Mouse (Mus musculus) brown adipose tissue, adult 24 weeks (tissue): ENCODE measurements around the gene Trim59. TPM values are rescaled to one million over a fixed set of nuclear protein-coding genes. Genes with fewer than 3 reads are reported as not detected.

Source experiments
- H3K27ac ChIP-seq: fragments of 200-500 bp; replicated peaks from 2 replicates; pipeline ENCODE4 v1.5.1; 2012; ENCODE audit warnings: low read depth, mild to moderate bottlenecking, low read length
- H3K4me1 ChIP-seq: fragments of 200-500 bp; 2 replicates; pipeline ENCODE4 v1.6.1; 2012; ENCODE audit warnings: low read length, mixed read lengths; ENCODE audit not compliant: control insufficient read depth, insufficient read depth, insufficient read length
- H3K4me3 ChIP-seq: fragments of 200-500 bp; 2 replicates; pipeline ENCODE4 v1.5.1; 2012; ENCODE audit warnings: low read depth, mild to moderate bottlenecking, low read length, moderate library complexity; ENCODE audit not compliant: insufficient read depth
- polyA plus RNA-seq: library from polyadenylated mRNA; stranded (reverse); fragments of >200 nt; gene quantifications from 2 replicates; pipeline ENCODE4 v1.2.4, GENCODE M21; 2012; ENCODE audit not compliant: missing spikeins, insufficient read depth, insufficient read length

Gene Trim59
- not detected in 2 replicates for polyA plus RNA-seq

DNA sequence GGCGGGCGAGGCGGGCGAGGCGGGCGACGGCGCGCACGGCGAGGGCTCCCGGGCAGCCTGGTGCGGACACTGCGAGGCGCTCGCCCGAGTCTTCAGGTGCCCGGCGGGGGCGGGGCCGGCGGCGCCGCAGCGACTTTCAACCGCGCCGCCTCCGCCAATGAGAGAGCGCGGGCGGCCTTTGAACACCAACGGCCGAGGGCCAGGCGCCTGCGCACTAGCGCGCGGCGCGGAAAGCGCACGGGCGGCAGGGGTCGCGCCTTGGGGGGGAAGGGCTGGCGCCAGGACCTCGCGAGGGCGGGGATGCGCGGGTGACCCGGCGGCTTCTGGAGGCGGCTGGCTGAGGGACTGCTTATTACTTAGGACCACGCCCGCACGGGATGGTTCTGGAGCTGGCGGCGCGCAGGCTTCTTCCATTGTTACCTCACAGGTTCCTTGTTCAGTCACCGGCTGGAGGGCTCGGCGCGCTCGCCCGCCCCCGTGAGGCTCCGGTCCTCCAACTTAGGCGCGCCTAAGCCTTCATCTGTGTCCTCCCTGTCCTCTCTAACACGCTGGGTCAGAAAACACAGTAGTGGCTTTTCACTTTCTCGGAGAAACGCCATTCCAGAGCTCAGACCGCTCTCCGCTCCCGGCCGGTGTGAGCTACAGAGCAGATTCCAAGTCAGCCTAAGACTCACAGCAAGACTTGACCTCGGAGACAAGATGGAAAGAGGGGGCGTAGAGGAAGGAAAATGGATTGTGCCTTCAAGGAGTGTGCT, at the start of gene Trim59:
TSS of gene Trim59 (minus strand) at position 111 of the 755 bp plus-strand sequence.
- Histone ChIP-seq H3K4me1 (no peaks in the 10 kb centered on the region), H3K27ac (0 out of 2 replicates have a peak within 1 kb of the TSS, but pooled peaks have one; percentile 11), H3K4me3 (peak within 1 kb of the TSS; percentile 86)

DNA sequence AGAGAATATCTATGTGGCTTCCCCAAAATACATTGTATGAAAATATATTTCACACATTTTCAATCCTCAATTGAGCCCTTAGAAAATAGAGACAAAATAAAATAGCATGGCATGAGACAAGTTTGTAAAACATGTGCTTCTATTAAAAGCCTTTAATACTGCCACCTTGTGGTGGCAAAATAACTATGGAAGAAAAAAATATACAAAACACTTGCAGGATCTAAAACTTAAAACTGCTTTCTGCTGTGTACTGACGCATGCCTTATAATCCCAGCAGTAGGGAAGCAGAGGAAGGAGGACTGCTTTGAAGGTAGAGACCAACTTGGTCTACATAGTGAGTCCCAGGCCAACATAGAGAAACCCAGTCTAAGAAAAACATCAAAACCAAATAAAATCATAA, 19.4 kb upstream of the Trim59 start:
- Histone ChIP-seq H3K4me1 (no peaks in the 10 kb centered on the region), H3K4me3 (no peak overlapping the region), H3K27ac (no peak overlapping the region)

DNA sequence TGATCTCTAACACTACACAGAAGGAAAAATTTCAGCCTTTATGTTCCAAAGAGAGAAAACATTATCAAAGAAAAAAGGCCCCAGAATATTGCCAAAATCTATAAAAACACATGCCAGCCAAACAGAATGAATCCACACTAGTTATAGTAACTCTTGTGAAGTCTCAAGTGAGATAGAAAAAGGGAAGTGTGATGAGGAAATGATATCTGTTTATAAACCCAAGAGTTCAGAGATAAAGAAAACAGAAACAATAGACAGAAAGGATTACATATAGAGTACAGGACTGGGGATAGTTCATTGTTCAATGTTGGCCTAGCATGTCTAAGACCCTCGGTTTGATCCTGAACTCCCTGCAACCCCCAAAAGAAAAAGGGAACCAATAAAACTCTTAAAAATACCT, 18.2 kb upstream of the Trim59 start:
- Histone ChIP-seq H3K27ac (no peak overlapping the region), H3K4me1 (no peaks in the 10 kb centered on the region), H3K4me3 (no peak overlapping the region)

DNA sequence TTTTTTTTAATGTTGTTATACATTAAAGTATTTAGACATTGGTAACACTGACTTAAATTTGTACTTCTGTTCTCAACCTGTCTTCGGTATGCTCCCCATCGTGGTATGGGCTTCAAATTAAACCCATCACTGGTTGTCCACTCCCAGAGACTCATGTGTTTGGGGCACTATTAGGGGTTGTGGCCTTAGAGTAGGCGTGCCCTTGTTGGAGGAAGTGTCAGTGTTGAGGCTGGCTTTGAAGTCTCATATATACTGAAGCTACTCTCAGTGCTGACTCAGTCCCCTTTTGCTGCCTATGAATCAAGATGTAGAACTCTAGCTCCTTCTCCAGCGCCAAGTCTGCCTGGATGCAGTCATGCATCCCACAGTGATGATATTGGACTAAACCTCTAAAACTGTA, 16.1 kb upstream of the Trim59 start:
- Histone ChIP-seq H3K4me1 (no peaks in the 10 kb centered on the region), H3K27ac (no peak overlapping the region), H3K4me3 (no peak overlapping the region)

DNA sequence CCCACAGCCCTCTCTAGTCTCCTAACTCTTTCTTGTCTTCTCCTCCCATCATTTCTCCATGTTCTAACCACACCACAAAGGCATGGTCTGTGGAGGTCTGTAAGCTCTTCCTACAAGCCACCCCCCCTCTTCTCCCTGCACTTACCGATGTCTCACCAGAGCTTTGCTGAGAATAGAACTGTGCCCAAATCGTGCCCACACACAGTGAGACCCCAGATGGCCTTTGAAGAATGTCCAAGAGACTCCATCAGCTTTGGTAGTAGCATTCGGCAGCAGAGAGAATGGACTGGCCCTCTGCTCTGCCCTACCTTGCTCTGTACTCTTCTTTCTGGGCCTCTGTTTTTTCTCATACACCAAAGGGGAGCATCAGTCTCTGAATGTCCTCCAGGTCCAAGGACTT, 11.3 kb upstream of the Trim59 start:
- Histone ChIP-seq H3K4me3 (no peak overlapping the region), H3K4me1 (no peaks in the 10 kb centered on the region), H3K27ac (no peak overlapping the region)

DNA sequence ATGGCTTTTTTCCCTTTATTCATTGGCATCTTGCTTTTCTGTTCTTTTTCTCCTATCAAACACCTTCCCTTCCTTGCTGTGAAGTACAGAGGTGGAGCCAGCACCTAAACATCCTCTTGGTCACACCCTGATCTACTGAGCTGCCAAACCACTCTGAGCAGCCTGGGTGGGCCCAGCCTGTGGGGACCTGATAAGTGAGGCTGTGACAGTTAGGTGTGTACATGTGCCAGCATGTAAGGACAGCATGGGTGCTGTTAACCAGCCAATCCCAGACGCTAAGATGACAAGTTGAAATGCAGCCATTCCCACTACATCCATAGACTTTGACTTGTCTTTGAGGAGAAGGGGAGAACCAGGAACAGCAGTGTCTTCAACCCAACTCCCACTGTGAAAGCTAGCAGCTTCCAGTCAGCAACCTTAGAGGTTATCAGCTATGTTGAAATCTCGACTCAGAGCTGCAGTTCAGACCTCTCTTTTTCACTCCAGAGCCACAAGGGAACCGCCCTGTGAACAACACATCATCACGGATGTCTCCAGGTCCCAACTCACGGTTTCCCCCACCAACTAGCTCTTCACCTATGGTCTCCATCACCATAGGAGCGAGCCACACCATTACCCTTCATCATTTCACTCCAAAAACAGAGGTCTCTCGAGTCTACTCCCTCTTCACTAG, 10.3 kb upstream of the Trim59 start:
- H3K4me1 ChIP-seq = no peaks in the 10 kb centered on the region
- H3K27ac ChIP-seq = no peak overlapping the region
- no peak overlapping the region for H3K4me3 ChIP-seq

DNA sequence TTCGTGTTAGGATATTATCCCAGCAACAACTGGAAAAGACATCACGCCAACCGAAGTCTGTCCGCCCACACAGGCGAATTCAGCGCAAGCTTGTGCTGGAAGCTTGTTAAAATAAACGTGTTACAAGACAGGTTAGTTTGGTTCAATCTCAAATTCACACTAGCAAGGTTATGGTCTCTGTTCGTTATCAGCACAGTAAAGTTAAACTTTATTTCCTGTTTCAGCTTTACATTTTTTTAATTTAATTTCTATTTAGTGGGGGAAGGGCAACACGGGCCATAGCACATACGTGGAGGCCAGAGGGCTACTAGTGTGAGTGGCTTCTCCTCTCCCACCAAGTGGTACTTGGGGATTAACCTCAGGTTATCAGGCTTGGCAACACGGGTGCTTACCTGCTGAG, 7.3 kb upstream of the Trim59 start:
- Histone ChIP-seq H3K4me1 (no peaks in the 10 kb centered on the region), H3K27ac (no peak overlapping the region), H3K4me3 (no peak overlapping the region)

DNA sequence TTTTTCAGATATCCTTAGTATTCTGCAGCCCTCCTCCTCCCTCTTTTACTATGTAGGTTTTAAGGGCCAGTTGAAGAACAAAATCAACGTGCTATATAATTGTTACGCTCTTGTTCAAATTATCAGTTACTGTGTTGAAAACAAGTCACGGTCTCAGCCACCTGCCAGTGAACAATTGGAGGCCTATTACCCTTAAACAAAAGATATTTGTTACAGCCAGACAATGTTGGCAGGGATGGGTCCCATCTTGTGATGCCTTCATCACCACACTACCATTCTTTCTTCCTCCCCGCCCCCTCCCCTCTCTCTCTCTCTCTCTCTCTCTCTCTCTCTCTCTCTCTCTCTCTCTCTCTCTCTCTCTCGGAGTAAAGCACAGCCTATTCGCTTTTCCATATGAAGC, 4.5 kb upstream of the Trim59 start:
- Histone ChIP-seq H3K27ac (no peak overlapping the region), H3K4me1 (no peaks in the 10 kb centered on the region), H3K4me3 (no peak overlapping the region)

DNA sequence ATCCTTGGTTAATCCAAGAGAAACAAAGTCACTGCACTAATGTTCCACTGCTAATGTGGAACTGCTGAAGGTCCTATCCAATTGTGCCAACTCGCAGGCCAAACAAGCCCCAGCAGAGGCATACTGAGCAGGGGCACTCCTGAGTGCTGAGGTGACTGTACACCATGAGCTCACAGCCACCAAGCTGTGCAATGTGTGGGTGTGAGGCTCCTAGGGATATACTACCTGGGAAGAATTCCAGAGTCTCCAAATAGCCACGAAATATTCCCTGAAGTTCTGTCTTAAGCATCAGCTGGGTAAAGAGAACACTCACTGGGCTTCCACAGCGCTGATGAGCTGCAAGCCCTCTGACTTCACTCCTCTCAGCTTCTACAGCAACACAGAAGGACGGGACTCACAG, 3.1 kb upstream of the Trim59 start:
- no peaks in the 10 kb centered on the region for H3K4me1 ChIP-seq
- H3K27ac ChIP-seq = no peak overlapping the region
- no peak overlapping the region for H3K4me3 ChIP-seq

DNA sequence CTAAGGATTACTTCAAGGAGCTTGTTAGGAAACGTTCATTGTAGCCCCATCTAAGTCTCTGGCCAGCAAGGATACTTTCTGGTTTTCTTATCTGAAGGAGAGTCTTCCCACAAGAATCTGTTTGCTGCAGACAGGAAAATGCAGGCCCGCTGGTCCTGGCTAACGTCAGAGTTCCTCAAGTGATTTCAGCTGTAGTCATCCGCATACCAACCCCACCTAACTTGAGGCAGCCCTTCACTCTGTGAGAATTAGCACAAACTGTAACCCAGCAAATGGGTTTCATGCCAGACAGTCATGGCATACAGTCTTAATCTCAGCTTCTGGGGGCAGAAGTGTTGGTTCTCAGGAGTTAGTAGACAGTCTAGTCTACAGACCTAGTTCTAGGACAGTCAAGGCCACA, 2.0 kb upstream of the Trim59 start:
- Histone ChIP-seq H3K4me3 (no peak overlapping the region), H3K4me1 (no peaks in the 10 kb centered on the region), H3K27ac (no peak overlapping the region)

DNA sequence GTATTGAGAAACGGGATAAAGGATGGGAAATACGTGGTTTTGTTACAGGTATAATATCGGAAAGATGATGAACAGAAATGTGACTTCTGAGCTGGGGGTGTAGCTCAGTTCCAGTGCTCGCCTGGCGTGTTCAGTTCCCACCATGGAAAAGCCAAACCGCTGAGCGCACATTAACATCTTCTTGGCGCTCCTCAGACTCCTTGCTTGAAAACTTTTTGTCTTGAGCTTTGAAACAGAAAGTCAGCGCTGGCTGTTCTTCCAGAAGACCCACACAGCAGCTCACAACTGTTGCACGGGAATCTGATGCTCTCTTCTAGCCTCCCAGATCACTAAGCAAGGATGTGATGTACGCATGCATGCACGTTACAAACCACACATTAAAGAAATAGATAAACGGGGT, 1.2 kb upstream of the Trim59 start:
- H3K27ac ChIP-seq = no peak overlapping the region
- H3K4me1 ChIP-seq = no peaks in the 10 kb centered on the region
- H3K4me3 ChIP-seq = peak overlapping the region; percentile 86

DNA sequence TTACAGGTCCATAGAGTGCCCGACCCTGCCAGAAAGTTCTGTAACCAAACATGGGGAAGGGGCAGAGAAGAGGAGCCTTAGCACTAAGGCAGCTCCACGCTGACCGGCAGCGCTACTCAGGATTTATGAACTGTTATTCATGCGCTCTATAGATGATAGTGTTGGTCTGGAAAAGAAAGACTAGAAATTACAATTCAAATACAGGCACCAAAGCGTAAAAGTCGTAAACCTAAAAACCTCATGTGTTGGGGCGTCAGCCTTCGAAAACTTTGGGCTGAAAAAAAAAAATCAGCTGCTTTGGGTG, 797 bp upstream of the Trim59 start:
- H3K4me3 ChIP-seq = peak overlapping the region; percentile 86
- no peaks in the 10 kb centered on the region for H3K4me1 ChIP-seq
- H3K27ac ChIP-seq = no peak overlapping the region

DNA sequence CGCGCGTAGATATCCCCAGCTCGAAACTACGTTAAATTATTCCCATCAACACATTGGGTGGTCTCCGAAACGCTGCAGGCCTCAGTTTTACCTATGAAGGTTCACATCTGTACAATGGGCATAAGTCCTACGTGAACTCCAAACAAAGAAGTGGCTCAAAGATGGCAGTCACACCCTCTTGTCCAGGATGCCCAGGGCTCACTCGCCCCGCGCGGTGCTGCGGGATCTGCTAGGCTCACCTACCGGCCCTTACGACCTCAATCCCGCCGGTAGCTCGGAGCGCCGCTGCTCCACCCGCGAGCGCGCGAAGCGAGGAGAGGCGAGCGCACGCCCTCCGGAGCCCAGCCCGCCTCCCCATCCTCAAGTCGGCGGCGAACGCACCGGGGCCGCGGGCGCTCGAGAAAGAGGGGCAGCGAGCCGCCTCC, 376 bp downstream of the Trim59 start:
- H3K27ac ChIP-seq = no peak overlapping the region
- peak overlapping the region; percentile 86 for H3K4me3 ChIP-seq
- H3K4me1 ChIP-seq = no peaks in the 10 kb centered on the region

DNA sequence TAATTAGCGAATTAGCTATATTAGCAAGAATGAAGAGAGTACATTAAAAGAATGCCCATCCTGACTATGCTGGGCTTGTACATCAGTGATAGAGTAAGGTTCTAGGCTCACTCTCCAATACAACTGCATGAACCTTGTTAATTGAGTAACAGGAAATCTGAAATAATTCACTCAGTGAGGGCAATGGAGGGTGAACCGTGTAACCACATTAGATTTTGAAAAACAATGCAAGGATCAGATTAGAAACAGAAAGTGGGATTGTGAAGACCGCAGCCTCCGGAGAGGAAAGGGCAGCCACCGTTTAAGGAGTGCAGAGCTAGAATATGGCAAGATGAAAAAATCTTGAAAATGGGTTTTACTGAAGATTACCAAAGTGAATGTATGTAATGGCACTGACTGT, 3.3 kb downstream of the Trim59 start:
- Histone ChIP-seq H3K4me1 (no peaks in the 10 kb centered on the region), H3K27ac (no peak overlapping the region), H3K4me3 (no peak overlapping the region; the same call in 1 of the 2 replicates)

DNA sequence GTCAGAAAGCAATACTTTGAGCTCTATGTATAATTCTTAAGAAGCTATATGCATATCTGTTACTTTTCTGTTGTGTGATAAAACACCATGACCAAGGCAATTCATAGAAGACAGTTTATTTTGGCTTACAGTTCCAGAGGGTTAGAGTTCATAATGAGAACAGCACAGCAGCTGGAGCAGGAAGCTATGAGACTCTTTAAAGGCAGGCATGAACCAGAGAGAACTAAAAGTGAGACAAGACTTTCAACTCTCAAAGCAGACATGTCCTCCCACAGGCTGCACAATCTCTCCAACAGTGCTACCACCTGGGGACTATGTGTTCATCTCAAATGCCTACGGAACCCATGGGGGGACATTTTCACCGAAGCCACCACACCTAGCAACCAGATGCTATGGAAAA, 4.5 kb downstream of the Trim59 start:
- no peak overlapping the region for H3K27ac ChIP-seq
- H3K4me3 ChIP-seq = no peak overlapping the region
- H3K4me1 ChIP-seq = no peaks in the 10 kb centered on the region

DNA sequence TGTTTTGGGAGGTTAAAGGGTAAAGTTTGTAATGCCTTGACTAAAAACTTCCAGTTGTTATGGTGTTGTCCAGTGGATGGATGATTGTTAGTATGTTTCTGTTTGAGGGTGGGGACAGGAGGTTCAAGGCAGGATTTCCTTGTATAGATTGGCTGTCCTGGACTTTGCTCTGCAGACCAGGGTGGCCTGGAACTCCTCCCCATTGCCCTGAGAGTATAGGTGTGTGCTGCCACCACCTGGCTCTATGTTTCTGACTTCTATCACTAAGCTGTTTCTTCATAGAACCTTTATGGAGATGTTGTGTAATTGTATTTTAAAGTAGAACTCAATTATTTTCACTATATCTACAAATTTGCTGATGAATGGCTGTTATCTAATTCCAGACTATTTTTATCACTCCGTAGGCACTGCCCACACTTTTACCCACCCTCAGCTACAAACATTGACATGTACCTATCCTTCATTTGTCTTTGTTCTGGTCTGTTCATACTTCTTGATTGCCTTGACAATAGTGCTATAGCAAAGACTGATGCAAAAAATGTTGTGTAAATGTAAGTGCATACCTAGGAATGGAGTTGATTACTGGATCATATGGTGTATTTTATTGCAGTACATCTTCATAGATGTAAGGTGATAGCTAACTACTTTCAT, 18.3 kb downstream of the Trim59 start:
- H3K4me3 ChIP-seq = no peak overlapping the region

More for the DNA sequence above, 18.3 kb downstream of the Trim59 start:
- Histone ChIP-seq H3K27ac (no peak overlapping the region), H3K4me1 (no peaks in the 10 kb centered on the region)
